Mouse (Mus musculus) heart, postnatal 0 days (tissue): ENCODE data around the gene Majin.

ENCODE experiments used
- CTCF ChIP-seq: IDR thresholded peaks from 2 replicates; pipeline ENCODE4 v1.5.1; 2016; ENCODE audit warnings: antibody characterized with exemption, control low read depth, low read depth
- EP300 ChIP-seq: IDR thresholded peaks from 2 replicates; pipeline ENCODE4 v1.6.1; 2016; ENCODE audit warnings: antibody characterized with exemption, low read depth

DNA sequence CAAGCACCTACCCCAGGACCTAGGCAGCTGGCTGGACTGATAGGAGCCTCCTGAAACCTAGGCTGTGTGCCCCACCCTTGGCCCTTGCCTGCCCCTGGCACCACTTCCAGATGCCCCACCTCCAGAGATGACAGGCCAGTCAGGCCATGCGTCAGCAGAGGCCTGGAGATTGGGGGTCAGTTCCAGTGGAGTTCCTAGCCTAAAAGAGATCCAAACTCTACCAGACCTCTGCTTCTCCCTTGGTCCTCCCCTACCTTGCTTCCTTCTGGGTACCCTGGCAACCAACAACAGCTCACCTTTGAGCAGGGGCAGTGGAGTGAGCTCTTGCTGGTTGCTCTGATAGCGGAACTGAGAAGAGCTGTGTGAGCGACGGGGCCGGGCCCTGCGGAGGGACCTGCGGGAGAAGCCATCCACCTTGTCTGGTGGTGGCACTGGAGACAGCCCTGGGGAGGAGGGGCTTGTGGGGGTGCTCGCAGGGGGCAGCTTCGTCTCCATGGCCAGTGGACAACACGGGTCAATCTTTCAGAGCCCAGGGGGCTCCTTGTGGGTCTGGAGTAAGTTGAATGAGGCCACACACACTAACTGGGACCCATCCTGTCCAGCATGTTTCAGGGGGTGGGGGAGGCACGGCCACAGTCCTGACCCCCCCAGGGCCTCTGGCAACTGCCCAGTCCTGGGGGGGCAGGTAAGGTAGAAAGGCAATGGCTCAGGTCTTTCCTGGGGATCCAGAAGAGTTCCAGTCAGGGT is 50.3 kb downstream of the Majin start:
- no peak for TF ChIP-seq CTCF
- no peak for TF ChIP-seq EP300
